Mouse (Mus musculus) heart, adult 11 months (tissue): ENCODE measurements around the gene Ccdc141.

ENCODE experiments used
- DNase-seq: peaks from one replicate; pipeline ENCODE4 v3.0.0; 2022

The Ccdc141 gene

DNA sequence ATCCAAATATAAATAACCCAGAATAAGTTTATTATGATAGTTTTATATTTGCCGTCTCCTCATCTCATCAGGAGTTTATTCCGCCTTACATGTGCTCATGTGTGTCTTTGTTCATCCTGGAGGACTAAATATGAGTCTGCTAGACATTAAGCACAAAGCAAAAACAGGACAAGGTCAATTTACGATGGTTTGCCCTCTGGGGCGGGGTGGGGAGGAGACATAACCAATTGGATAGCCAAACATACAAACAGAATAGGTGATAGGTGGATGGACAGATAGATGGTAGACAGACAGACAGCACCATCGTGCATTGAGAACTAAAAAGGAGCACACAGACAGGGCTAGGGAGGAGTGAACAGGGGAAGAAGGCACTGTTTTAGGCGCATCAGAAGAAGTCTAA is 3.4 kb upstream of the Ccdc141 start:
- DNase-seq, result no peak

DNA sequence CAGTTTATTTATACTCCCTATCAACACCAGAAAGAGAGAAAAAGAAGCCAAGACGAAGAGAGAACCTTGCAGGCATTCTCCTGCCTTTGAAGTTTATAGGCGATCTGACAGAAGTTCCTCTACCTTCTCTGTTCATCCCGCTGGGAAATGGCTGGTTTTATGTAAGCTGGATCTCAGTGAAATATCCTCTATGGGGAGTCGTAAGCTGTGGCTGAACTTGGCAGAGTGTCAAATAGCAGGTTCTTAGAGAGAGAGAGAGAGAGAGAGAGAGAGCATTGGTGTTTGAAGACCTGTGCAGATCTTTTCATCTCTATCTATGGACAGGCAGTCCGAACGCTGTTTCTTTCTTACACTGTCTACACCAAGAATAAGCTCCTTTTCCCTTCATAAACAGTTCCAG is 2.9 kb upstream of the Ccdc141 start:
- DNase-seq, result peak; percentile 50

DNA sequence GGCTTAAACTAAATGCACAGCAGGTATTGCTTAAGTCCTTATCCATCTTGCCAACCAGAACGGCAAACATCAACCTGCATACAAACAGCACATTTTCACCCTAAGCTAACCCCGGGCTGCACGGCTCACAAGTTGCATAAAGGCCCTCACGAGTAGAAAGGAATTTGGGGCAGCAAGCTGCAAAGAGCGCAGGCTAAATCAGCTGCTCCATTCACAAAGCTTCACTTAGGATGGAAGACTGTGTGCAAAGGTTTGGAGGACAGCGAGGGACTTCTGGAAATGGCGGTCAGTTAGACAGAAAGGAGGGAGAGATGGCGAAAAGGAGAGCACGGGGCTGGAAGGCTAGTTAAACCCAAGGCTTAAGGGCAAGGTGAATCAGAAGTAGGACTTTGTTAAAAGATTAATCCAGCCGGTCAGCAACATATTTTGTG is 1.8 kb upstream of the Ccdc141 start:
- DNase-seq, result peak; percentile 92

DNA sequence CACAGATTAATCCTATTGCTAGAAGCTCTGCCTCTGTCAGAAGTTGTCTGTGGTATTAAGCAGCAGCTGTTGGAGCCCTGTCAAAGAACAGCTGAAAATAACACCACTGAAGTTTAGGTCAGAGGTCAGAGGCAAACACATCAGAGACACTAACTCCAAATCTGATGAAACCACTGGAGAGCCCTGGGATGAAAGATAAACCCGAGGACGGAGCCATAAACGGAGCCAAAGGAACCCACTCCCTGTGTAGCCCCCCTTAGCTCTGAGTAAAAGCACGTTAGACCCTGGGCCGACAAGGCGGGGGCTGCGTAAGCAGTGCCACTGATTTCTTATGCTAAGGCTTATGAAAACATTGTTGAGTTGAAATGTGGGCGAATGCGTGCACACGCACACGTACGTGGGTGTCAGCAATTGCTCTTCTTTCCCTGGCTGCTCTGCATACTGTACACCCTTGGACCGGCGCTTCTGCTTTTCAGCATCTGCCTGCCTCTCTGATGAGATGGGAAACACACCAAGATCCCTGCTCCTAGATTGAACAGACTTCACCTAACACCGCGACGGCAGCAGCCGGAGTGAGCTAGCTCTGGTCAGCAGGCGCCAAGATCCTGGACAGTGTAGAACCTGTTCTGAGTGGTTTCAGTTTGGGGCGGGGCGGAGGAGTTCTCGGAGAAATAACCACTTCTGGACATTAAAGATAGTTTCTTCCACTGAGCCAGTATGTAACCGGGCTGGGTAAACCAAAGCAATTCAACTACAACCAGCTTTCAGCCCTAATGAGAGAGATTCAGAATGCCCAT is 1.2 kb upstream of the Ccdc141 start:
- peak; percentile 94 for DNase-seq

DNA sequence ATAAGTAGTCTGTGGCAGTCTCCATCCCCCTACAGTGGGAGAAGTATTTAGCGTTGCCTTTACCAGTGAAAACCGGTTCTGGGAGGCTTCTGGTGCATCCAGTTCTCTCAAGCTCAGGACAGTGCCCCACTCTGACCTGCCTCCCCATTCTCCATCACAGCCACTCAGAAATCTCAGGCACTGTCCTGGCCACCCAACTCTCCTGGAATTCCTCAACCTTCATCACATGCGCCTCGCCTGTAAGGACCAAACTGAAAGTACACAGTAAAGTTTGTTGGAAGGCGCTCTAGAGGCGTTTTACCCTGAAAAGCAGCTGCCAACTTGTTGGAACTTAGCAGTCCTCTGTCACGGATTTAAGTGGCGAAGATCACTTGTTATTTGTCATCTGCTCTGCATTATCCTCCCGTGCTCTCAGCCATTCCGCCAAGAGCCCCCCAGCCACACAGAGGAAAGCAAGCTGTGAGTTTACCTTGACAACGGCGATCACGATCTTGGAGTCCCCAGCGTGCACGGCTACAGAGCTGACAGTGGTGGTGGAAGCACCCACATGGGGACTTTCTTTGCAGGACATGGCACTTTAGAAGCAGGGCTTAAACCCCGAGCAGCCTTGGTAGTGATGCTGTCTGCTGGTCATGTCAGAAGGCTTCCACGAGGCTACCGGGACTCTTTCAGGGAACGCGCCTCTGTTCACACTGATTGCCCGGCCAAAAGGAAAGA is 362 bp downstream of the Ccdc141 start:
- peak; percentile 98 for DNase-seq

DNA sequence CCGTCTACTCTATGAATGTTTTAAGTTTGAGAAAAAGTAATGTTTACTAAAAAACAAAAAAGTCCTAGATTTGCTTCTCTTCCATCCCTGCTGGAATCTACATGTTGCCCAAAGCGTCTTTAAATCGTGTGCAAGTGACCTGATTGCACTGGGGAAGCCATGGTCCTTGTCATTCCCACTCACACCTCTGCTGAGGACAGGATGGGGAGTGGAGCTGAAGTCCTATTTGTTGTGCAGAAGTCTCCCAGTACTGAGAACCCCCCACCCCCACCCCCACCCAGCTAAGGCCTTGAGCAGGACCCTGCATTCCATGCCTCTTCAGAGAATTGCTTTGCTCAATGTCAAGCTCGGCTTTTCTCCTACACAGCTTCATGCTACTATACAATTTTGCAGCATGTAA is 1.2 kb downstream of the Ccdc141 start:
- peak; percentile 84 for DNase-seq

DNA sequence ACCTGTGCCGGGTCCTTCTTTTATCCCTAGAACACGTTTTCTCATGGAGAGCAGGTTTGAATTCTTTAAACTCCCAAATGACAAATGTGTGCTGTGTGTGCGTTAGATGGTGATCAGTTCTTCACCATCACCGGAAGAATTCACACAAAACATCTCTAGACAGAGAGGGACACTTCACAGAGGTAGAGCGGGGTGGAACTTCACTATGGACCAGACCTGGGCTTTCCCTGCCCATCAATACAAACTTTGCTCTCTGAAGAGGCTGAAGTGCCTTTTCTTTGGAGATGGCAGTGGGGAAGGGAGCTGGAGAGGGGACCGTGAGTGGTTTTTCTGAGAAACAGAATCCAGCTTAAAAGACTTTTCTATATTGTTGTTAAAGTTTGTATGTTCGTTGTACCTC is 1.7 kb downstream of the Ccdc141 start:
- peak; percentile 82 for DNase-seq

DNA sequence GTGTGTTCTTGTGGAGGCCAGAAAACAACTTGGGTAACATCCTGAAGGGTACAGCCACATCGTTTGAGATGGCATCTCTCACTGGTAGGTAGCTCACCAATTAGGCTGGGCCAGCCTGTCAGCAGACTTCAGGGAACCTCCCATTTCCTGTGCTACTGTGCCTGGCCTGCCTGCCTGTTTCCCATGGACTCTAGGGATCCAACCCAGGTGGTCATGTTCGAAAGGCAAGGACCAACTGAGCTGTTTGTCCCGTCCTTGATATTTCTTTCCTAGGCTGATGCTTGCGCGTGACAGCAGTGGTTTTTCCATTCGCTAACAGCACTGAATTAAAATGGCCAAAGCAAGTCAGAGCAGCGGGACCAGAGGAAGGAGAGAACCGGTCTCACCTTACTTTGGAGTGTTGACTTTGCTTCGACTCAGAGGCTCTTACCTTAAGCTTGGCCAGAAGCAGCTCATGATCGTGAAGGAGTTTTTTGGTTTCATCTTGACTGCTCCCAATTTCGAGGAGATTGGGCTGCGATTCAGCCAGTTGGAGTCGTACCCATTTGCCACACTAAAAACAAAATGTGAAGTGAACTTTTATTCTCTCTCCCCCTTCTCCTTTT is 2.3 kb downstream of the Ccdc141 start:
- DNase-seq, result peak; percentile 93

DNA sequence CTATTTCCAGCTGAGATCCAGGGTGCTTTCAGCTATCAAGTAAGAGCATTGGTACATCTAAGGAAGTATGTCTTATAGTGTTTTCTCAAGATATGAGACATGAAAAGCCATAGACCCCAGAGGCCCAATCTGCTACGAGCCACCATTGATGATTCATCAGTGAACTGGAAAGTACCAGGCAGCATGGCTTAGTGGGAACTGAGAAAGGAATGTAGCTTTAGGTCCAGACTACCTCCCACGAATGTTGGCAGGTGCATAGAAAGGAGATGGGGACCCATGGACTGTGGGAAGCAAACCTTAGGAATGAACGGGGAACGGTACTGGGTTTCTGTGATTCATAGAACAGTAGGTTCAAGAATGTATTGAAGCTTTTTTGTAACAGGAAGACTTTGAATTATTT is 4.1 kb downstream of the Ccdc141 start:
- DNase-seq, result no peak

DNA sequence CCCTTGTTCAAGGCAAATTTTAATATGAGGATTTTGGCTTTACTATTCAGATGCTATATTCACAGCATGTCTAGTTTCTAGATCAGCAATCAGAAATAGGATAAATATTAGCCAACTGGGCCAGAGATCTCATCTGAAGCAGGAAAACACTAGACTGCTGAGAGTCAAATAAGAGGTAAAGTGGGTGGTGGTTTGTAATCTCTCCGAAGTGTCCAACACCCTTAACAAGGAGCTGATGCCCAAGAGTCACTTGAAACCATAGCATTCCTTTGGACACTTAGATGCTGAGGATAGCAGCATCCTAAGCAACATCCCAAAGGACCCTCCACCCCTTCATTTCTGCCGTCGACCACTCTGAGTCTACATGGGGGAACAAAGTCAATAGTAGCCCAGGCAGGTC is 5.8 kb downstream of the Ccdc141 start:
- DNase-seq, result peak; percentile 67

DNA sequence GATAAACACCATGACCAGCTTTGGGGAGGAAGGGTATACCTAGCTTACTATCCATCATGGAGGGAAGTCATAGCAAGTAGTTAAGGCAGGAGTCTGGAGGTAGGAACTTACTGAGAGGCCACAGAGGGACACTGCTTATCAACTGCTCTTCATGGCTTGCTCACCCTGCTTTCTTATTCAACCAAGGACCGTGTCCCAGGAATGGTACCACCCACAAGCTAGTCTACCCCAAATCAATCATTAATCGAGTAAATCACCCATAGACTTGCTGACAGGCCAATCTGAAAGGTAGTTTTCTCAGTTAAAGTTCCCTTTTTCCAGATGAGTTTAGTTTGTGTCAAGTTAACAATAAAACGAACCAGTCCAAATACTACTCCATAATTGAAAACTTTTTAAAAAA is 7.1 kb downstream of the Ccdc141 start:
- peak; percentile 52 for DNase-seq

DNA sequence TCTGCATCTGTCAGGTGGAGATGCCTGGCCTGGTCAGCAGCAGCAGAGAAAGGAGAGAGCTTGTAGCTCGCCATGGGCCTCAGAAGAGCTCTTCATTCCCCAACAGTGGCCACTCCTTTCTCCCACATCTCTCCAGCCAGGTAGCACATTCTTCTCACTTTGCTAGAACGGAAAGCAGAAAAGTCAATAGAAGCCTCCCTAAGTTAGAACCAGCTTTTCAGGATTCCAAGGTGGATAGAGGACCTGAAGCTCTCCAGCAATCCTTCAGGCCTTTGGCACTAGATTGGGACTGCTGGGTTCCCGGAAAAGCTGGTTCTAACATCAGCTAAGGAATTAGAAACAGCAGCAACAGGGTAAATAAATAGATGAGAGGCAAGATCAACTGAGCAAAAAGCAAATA is 8.3 kb downstream of the Ccdc141 start:
- no peak for DNase-seq

DNA sequence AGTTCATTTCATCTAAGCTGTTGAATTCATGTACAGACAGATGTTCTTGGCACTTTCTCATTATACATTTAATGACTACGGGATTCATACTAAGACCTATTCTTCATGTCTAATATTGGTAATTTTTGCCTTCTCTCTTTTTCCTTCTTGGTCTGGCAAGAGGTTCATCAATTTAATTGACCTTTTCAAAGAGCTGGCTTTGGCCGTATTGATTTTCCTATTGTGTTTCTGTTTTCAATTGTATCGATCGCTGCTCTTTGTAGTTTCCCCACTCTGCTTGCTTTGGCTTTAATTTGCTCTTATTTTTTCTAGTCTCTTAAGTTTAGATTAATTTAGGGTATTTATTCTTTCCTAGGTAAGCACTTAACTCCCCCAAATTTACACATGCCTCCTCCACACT is 12.9 kb downstream of the Ccdc141 start:
- no peak for DNase-seq

DNA sequence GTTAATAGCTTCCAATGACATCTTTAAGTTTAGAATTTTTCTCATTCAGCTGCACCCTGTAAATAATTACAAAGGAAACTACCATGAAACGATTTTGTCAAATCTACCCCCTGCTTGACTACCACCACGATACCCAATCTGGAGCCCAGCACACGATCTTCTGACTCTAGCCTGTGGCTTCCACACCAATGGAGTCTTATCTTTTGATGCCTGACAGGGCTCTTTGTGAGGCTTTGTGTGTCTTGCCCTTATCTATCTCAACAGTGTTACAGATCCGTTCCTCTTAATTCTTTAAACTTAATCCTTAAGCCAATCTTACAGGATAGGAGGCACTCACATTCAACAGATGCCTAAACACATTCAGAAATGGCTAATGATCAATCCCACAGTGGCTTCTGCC is 16.4 kb downstream of the Ccdc141 start:
- DNase-seq, result peak; percentile 36

DNA sequence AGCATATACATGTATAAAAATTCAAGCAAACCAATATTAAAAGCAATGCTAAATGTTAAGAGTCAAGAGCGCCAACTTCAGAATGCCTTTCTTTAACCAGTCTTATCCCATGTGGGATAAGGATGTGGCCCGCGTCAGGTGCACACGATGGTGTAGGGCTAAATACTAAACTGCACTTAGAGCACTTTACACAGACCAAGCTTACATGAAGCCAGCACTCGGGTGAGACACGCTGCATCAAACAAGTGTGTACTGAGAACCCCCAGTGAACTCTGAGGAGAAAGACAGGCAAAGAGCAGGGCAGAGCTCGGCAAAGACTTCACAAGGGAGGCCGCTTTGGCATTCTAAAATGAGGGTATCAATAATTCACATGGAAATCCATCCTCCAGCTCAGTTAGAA is 19.2 kb downstream of the Ccdc141 start:
- peak; percentile 71 for DNase-seq

DNA sequence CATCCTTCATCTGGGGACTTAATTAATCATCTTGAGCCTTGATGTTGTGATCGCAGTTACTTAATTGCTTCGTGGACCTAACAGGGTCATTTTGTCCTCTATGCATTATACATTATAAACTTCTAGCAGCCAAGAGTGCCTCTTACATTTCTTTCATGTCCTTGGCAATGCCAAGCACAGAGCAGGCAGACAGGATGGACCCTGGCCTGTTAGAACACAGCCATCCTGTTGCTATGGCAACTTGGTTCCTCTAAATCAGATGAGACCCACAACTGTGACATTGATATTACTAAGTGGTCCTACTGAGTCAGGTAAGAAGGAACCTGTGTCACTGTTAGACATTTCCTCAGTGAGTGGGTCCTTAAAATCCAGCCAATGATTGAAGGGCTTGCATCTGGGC is 20.9 kb downstream of the Ccdc141 start:
- no peak for DNase-seq

DNA sequence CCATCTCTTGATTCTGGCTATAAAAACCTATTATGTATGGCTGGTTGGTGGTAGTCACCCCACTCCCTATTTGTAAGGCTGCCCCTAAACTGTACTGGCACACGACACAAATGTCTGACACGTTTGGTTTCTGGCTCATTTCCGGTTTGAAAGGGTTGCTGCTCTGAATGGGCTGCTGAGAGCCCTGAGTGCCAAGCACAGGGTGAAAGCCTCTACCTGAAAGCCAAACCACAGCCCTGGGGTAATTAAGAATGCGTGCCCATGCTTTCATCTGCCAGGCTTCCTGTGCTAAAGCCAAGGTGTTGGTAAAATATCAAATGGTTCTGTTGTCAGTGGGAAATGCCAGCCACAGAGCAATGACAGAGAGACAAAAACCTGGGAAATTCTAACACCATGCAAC is 22.2 kb downstream of the Ccdc141 start:
- DNase-seq, result no peak

DNA sequence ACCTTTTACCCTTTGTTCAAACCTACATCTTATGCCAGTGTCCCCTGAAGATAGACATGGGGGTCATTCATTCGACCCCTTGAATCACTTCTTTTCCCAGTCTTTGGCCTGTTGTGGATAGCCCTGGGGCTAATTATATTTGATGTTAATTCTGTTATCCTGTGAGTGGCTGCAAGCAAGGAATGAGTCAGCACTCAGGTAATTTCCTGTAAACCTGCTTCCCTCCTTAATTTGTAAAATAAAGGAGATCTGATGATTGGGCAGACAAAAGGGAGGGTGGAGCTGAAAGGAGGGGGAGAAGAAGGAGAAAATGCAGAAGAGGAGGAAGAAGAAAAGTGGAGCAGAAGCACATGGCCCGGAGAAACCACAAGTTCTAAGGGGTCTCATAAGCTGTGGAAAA is 23.5 kb downstream of the Ccdc141 start:
- DNase-seq, result no peak

DNA sequence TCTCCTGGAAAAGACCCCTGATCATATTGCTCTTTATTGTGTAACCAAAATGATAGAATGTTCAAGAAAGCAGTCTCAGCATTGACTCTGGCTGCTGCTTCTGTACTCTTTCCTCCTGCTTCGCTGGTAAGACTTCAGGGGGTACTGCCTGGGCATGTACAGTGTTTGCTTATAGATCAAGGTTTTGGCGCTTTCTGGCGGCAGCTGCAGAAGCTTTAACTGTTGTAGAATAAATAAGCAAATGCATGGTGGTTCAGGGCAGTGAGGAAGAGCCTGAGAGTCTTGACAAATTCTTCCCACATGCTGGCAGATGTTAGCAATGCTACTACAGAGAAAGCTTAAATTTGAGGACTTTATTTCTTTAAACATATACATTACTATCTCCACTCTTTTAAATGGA is 24.1 kb downstream of the Ccdc141 start:
- DNase-seq, result no peak

DNA sequence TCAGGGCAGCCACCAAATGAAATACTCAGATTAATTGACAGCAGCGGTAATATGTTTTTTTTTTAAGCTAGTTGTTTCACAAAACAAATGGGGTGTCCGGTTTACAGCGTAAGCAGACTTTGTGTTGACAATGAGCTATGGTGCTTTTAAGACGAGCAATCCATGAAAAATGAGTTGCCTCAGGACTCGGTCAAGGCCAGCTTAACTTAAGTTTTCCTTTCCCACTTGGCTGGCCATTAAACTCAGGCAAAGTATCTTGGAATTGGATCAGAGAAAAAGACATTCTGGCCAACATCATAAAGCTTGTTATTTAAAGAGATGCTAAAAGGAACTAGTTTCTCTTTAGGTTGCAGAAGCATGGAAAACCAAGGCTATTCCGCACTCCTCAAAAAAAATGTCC is 26.9 kb downstream of the Ccdc141 start:
- no peak for DNase-seq

DNA sequence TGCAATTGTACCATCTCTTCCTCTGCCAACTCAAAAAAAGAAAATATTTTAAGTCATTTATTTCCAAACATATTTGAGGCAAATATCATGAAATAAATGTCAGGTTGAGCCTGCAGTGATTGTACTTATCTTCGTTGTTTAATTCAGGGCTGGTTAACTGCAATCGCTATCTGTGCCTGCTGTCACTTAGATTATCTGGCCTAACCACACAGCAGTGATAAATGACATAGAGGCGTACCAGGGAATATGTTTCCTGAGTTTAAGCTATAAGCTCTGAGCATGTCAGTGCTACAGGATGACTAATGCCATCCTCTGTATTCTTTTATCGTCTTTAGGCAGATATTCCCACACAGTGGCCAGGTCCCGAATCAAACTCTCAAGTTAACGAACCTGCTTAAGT is 31.6 kb downstream of the Ccdc141 start:
- DNase-seq, result no peak

DNA sequence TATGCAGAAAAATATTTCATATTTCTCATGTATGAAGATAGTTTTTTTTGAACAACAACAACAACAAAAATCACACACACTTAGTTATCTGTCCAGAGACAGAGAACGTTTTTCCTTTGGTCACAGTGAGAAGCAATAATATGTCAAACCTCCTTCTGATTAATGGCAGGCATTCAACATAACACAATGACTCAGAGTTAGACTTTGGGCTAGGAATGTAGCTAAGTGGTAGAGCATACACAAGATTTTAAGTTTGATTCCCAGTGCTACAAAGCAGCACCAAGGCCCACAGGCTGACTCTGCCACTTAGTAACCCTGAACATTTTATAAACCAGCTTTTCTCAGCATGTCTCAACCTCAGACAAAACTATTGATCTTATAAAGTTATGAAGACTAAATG is 35.5 kb downstream of the Ccdc141 start:
- DNase-seq, result no peak

DNA sequence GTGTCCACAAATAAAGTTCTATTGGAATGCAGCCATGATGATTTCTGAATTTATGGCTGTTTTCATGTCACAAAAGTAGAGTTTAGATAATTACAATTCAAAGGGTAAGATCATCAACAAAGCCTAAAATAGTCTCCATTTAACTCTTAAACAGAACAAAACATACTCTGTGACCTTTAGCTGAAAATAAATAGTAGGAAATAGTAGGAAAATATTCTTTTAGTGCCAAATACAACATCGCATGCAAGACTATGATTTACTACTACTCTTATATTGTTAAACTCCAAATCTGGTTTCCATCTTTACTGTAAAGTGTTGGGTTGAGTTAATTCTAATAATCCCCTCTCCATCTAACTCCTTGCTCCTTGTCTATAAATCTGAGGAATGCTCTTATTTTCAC is 37.0 kb downstream of the Ccdc141 start:
- no peak for DNase-seq

DNA sequence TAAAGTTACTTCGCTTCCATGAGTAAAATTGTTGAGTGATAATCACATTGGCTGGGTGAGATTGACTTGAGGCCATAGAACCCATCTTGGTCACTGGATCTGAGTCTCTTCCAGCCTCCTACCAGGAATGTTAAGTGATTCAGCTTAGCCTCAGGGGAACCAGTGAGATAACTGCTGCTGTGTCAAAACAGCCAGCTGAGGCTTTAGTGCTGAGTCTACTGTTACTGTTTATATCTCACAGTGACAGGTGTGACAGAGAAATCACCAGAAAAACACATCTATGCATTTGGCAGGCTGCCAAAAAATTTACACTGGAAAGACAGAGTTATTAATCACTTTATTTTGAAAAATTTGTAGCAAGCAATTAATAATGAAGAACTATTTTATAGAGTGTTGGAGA is 43.5 kb downstream of the Ccdc141 start:
- DNase-seq, result peak; percentile 91
